Mouse (Mus musculus): ENCODE data around the gene Pgap2.

DNA sequence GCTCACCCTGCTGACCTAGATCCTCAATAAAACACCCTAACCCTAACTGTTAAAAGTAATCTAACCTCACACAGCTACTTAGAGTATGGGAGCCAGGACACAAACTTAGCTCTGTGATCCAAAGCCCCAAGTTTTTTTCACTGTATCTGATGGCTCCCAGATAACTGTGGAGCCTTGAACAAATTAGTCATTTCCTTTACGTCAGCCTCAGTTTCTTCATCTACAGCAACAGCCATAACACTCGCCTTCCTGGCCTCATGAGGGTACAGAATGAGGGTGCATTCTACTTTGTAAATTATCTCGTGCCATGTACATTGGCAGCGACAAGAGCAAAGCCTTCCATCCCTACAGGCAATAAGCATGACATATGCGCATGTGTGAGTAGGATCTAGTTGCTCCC lies 32.4 kb downstream of the Pgap2 start:
- TF ChIP-seq MEF2A (IDR thresholded peaks at IDR 0.05; ENCODE audit: borderline replicate concordance, low read depth, low read length): no peak
- no peak for TF ChIP-seq TCF12 (IDR thresholded peaks at IDR 0.05; ENCODE audit: low read depth, low read length)
- TF ChIP-seq UBTF (IDR thresholded peaks at IDR 0.05; ENCODE audit: low read depth, low read length): no peak
- no peak for TF ChIP-seq CHD2 (IDR thresholded peaks at IDR 0.05; ENCODE audit: low read length)
- no peak for TF ChIP-seq CTCF (conservative IDR thresholded peaks at IDR 0.05 in 1 of 2, IDR thresholded peaks at IDR 0.05 in 1 of 2; ENCODE audit: low read depth in 2 of 2, low read length in 2 of 2)
- no peak for TF ChIP-seq EP300 (IDR thresholded peaks at IDR 0.05; ENCODE audit: low read length)
- TF ChIP-seq POLR2A (IDR thresholded peaks at IDR 0.05; ENCODE audit: low read depth, low read length): no peak
- no peak for TF ChIP-seq E2F4 (IDR thresholded peaks at IDR 0.05; ENCODE audit: insufficient replicate concordance, low read depth, low read length)
- no peak for TF ChIP-seq ZKSCAN1 (IDR thresholded peaks at IDR 0.05; ENCODE audit: borderline replicate concordance, low read depth, low read length)
- TF ChIP-seq ETS1 (conservative IDR thresholded peaks at IDR 0.05; ENCODE audit: low read depth, low read length): no peak
- TF ChIP-seq HCFC1 (IDR thresholded peaks at IDR 0.05; ENCODE audit: low read depth, low read length): no peak
- TF ChIP-seq MAX (IDR thresholded peaks at IDR 0.05; ENCODE audit: low read length): no peak
- TF ChIP-seq RAD21 (IDR thresholded peaks at IDR 0.05; ENCODE audit: low read depth, low read length): no peak
